Mouse (Mus musculus): ENCODE measurements around the gene Cchcr1.

GRCm38 (mm10) chr17:35524354-35524753, 7.5 kb downstream of the Cchcr1 start:
- TF ChIP-seq CTCF (IDR thresholded peaks at IDR 0.05; ENCODE audit: borderline replicate concordance, control insufficient read depth, extremely low read depth, insufficient read depth, low read length, poor library complexity) (no peak), POLR2A (IDR thresholded peaks at IDR 0.05; ENCODE audit: control insufficient read depth, extremely low read depth, insufficient read depth, low read length, poor library complexity) (no peak)

All from thymus, adult 2 months (tissue).